Mouse (Mus musculus): ENCODE data around the gene Anapc1.
"Not testable (repeated sequence)": the region's sequence is repeated elsewhere in the genome, so short reads cannot be mapped to it uniquely, and the experiment has no call there.

Anapc1 gene

GRCm38 (mm10) chr2:128697047-128697446, 9.9 kb upstream of the Anapc1 start:
- DNase-seq (ENCODE audit: low read depth, low spot score), result no peak

DNA sequence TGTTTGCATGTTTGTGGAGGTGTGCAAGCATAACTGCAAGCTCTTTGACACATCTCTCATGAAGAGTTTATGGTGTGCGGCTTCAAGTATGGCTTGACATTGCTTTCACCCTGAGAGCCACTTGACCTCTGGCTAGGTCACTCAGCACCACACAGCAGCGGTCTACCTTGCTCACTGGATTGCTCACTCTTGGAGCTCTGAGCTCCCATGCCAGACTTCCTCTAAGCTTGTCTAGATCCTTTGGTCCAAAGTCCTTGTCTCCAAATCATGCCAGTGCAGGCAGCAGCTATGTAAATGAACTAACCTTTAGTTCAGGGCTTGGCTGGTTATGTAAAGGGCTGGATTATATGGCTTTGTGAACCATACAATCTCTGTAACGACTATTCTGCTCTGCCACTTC, 9.2 kb upstream of the Anapc1 start:
- no peak for DNase-seq (ENCODE audit: low read depth, low spot score)

DNA sequence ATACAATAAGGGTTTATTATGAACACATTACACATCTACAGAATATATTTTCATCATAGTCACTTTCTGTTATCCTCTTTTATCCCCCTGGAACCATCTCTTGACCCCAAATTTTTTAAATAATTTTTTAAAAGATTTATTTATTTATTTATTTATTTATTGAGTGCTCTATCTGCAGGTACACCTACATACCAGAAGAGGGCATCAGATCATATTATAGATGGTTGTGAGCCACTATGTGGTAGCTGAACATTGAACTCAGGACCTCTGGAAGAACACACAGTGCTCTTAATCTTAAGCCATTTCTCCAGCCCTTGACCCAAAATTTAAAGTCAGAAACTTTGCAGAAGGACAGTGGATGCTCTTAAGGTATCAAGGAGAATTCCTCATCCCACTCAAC, 7.4 kb upstream of the Anapc1 start:
- DNase-seq (ENCODE audit: low read depth, low spot score), result no peak

DNA sequence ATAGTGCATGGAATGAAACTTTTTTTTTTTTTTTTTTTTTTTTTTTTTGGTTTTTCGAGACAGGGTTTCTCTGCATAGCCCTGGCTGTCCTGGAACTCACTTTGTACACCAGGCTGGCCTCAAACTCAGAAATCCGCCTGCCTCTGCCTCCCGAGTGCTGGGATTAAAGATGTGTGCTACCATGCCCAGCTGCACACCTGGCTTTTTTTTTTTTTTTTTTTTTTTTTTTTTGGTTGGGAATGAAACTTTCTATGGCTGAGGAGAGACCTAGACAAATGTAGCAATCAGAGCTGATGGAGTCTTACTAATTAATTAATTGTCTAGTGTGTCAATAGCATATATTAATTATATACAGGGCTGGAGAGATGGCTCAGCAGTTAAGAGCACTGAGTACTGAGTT, 6.6 kb upstream of the Anapc1 start:
- DNase-seq (ENCODE audit: low read depth, low spot score), result not testable (repeated sequence)

GRCm38 (mm10) chr2:128693236-128693635, 6.0 kb upstream of the Anapc1 start:
- no peak for DNase-seq (ENCODE audit: low read depth, low spot score)

GRCm38 (mm10) chr2:128692771-128693170, 5.6 kb upstream of the Anapc1 start:
- DNase-seq (ENCODE audit: low read depth, low spot score), result no peak

GRCm38 (mm10) chr2:128692336-128692735, 5.1 kb upstream of the Anapc1 start:
- DNase-seq (ENCODE audit: low read depth, low spot score), result no peak

GRCm38 (mm10) chr2:128687558-128688120, 448 bp upstream of the Anapc1 start:
- no peak for DNase-seq (ENCODE audit: low read depth, low spot score)

DNA sequence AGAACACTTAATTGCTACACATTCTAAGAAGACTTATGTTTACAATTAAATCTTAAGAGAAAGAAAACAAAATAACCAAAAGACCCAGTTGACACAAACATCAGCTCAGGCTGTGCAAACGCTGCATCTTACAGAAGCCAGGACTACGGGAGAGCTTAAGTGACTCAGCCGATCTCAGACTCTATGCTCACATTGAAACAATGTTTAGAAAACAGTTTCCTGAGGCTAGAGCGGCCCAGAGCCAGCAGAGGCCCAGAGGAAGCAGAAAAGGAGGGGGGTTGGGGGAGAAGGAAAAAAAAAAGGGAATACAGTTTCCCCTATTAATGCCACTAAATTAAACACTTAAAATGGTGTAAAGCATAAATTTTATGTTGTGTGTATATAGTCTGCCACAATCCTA, 6.5 kb downstream of the Anapc1 start:
- DNase-seq (ENCODE audit: low read depth, low spot score), result no peak

- no peak for DNase-seq (ENCODE audit: low read depth, low spot score)
Observed at GRCm38 (mm10) chr2:128620578-128620977, 66.6 kb downstream of the Anapc1 start.

DNA sequence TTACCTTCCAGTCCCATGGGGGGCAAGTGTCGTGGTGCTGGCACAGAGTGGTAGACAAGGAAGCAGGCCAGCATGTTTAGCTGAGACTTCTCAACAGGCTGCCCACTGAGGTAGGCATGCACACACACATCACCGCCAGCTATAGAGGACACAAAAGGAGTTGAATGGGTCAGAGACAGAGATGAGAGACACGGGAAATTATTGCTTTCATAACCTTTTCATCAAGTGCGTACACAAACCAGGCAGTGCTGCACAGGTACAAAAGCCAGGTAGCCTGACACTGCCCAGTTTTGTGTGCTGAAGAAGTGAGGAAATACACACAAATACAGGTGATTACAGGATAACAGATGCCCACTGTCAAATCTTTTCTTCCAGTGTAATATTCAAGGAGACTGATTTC, 71.8 kb downstream of the Anapc1 start:
- no peak for DNase-seq (ENCODE audit: low read depth, low spot score)

- DNase-seq (ENCODE audit: low read depth, low spot score), result no peak
Observed at GRCm38 (mm10) chr2:128613365-128613764, 73.8 kb downstream of the Anapc1 start.

GRCm38 (mm10) chr2:128612275-128612674, 74.9 kb downstream of the Anapc1 start:
- no peak for DNase-seq (ENCODE audit: low read depth, low spot score)

DNA sequence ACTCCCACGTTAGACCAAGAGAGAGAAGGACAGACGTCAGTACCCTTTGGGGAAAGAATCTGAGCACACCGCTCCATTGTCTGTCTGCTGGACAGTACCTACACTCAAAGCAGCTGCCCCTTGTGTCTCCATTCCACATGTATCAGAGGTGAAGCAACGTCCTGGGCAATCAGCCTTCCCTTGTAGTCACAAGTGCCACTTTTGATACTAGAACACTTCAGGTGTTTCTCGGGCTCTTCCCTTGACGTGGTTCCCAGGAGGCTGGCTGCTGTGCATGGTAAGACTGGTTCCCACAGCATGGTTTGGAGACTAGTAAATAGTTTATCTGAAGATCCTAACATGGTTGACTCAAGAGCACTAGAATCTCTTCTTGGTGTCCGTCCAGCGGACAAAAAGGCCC, 76.0 kb downstream of the Anapc1 start:
- no peak for DNase-seq (ENCODE audit: low read depth, low spot score)

DNA sequence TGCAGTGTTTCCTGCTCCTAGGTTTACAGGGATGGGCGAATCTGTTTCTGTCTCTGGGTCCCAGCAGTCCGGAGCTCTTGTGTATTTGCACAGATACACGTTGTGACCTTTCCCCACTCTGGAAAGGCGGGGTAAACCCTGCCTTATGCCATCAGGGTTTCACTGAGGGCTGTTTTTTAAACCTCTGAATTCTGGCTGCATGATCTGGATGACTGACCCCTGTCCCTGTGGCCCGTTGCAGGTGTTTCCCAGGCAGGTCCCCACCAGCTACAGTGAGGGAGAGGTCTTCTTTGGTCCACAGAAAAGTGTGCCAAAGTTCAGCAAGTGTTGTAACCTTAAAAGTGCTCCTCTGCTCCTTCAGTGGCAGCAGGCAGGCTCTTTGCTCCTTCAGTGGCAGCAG, 77.9 kb downstream of the Anapc1 start:
- DNase-seq (ENCODE audit: low read depth, low spot score), result no peak

DNA sequence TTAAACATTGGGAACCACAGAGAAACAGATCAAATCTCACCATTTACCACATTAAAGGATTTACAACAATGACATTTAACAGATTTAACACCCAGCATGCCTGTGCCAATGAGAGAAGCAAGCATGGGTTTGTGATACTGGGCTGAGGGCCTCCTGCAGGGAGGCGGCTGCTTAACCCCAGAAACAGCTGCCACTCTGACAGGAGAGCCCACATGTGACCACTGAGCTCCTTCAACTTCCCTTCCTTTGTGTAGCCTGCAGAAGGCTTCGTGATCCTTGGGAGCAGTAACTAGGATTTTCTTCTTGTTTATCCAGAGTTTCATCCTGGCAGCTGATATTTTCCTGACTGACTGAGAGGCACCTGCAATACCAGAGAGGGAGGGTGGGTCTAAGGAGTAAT, 85.7 kb downstream of the Anapc1 start:
- no peak for DNase-seq (ENCODE audit: low read depth, low spot score)

GRCm38 (mm10) chr2:128592301-128592700, 94.9 kb downstream of the Anapc1 start:
- DNase-seq (ENCODE audit: low read depth, low spot score), result no peak

DNA sequence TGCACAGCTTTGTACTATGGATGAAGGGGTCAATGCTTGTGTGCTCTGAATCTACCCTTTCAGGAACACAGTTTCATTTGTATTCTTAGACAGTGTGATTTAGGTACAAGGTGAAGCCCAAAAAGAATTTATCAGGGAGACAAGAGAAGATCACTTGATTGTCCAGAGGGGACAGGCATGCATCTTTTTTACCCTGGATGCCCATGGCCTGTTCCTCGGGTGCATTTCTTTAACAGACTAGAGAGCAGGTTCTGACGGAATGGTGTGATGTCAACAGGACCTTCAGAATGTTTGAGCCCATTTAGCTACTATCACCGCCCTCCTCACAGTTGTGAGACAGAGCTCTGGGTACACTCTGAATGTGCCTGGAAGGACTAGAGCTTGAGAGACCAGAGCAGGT, 96.3 kb downstream of the Anapc1 start, which contains the start of gene Spdye4c:
Gene Spdye4c, plus strand, starts transcription at position 301 of the 400 bp plus-strand sequence.
- no peak for DNase-seq (ENCODE audit: low read depth, low spot score)

DNA sequence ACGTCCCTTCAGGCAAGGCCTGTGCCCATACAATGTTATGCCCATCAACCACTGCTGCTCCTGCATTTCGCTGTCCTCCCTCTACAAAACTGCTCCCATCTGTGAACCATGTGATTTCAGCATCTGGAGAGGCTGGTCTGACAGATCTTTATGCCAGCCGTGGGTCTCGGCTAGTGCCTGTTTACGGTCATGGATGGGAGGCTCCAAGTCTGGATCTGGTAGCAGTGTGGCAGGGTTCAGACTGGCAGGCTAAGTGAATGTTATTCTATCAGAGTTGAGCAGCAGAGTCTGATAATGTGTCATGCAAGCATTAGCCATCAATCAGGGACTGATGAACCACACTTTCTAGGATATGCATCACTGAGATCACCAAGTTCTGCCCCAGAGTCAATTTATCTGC, 104.3 kb downstream of the Anapc1 start:
- no peak for DNase-seq (ENCODE audit: low read depth, low spot score)

GRCm38 (mm10) chr2:128572726-128573624, 114.2 kb downstream of the Anapc1 start:
- peak; percentile 40 for DNase-seq (ENCODE audit: low read depth, low spot score)

- no peak for DNase-seq (ENCODE audit: low read depth, low spot score)
Observed at GRCm38 (mm10) chr2:128571001-128571400, 116.2 kb downstream of the Anapc1 start.

DNA sequence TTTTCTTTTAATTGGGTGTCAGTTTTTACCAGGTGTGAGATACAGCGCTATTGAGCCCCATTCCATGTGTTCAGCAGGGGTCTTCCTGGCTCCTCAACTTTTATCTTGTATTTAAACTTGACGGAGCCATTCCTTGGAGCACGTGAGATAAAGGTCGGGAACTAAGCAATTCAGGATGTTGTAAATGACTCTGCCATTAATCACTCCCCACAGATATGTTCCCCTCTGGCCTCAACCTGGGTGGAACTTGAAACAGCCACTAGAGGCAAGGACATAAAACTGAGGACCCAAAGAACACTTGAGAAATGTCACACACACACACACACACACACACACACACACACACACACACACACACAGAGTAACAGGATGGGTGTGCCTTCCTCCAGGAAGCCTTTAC, 118.7 kb downstream of the Anapc1 start:
- DNase-seq (ENCODE audit: low read depth, low spot score), result no peak

GRCm38 (mm10) chr2:128568018-128568417, 119.2 kb downstream of the Anapc1 start:
- no peak for DNase-seq (ENCODE audit: low read depth, low spot score)
